Mouse (Mus musculus) right cerebral cortex, postnatal 4 days (tissue): Measurements from ENCODE around the gene BC048562.

ENCODE experiments used
- DNase-seq: peaks from one replicate; pipeline ENCODE4 v3.0.0-alpha.2; 2022

BC048562 gene

DNA sequence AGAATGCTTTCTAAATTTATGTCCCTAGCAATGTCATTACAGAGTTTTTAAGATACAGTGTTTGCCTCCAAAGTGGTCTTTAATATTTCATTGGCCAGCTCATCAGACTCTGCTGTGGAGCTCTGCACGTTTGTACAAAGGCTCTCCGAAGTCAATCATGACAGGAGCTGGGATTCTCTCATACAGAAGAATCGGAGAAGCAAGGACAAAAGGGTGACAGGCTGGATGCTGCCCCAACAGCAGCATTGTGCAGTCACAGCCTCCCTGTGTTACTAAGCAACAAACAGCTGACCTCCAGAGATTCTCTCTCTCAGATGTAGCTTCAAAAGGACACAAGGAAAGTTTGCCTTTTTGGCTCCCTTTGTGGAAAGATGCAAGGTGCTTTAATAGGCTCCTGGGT is at the start of gene BC048562:
Gene BC048562, plus strand, starts transcription at position 301 of the 400 bp plus-strand sequence.
- DNase-seq = no peak

DNA sequence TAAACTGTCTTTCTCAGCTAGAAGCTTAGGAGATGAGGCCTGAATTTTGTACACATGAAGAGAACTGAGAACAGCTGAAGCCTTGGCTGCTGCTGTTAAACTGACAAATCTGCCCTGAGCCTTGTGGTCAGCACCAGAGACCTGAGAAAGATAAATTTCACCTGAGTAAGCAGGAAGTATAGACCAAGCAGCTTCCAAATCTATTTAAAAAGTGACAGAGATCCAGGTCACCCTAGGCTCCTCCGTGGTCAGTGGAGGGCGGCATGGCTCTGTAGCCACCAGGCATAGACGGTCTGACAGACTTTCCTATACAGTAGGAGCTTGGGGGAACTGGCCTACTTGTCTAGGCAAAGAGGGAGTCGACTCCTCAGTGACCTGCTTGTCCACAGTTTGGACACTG is 49.5 kb upstream of the BC048562 start:
- DNase-seq = no peak

DNA sequence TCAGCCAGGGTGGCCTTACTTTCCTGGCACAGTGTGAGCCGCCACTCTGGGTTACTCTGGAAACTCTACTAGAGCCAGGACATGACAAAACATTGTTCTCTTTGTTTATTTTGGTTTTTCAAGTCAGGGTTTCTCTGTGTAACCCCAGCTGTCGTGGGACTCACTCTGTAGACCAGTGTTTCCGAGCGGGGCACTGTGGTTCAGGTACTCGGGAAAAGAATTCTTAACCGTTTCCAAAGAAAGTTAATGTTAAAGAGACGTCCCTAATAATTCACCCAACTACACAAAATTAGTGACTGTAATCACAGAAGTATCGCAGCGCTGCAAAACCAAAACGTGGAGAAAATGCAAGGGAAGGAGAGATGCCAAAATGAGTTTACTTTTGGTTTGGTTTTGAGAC is 47.7 kb upstream of the BC048562 start:
- no peak for DNase-seq

- no peak for DNase-seq
These were observed 47.1 kb upstream of the BC048562 start for GRCm38 (mm10) chr9:108389220-108389619.

DNA sequence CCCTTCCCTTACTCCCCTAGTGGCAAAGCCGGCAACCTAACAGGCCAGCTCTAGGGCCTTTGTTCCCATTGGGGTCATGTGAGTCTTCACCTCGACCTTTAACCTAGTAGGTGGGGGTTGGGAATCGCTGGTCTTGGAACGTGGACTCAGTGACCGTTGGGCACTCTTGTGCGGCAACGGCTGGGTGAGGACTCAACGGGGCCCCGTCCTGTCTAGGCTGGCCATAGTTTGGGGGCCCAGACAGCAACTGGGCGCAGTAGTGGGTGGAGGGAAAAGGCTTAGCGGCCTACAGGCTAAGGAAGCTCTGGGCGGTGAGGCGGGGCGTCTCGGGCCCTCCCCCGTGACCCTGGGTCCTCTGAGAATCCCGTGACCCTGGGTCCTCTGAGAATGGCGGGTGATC is 43.6 kb upstream of the BC048562 start, which contains the start of gene 1700102P08Rik:
Gene 1700102P08Rik, plus strand, starts transcription at position 130 of the 400 bp plus-strand sequence.
- no peak for DNase-seq

DNA sequence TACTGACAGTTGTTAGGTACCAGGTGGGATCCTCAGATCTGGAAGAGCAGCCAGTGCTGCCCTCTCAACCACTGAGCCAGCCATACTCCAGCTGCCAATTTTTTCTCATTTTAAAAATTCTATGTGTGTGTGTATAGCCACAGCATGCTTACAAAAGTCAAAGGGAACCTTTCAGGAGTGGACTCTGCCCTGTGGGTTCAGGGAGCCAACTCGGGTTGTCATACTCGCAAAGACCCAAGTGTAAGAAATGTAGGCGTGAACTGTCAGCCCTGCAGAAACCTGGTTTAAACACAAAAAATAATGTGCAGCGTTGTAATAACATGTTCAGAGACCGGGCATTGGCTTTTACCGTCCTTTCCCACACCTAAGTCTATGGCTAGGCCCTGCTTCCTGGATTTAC is 42.1 kb upstream of the BC048562 start:
- no peak for DNase-seq

DNA sequence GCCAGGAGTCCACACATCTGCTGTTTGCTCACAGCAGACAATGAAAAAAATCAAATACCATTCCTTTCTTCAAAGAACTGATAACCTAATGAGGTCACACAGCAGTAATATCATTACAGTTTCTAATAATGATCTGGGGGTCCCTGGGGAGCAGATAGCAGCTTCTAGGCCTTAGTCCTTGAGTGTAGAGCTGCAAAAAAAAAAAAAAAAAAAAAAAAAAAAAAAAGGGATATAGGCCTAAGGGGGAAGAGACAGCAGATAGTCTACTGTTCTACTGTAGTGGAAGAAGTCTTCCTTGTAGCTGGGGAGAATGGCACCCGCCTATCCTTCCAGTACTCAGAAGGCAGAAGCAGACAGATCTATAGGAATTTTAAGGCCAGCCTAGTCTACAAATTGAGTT is 40.9 kb upstream of the BC048562 start:
- DNase-seq = no peak

DNA sequence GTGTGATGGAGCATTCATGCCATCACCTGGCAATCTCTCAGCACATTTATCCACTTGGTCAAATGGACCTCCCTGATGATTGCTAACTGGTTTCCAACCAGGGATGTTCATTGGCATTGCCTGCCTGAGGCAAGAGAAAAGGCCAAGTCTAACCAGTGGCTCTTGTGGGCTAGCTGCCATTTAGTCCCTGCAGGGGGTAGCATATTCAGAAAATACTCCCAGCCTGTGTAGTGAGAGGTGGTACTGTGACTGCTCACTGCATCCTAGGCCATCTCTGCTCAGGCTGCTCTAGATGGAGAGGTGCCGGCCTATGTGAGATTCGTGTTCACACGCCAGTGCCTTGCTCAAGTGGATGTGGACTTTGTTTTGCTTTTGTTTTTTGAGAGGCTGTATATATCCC is 38.0 kb upstream of the BC048562 start:
- no peak for DNase-seq

- peak; percentile 38 for DNase-seq
These were observed 34.9 kb upstream of the BC048562 start for GRCm38 (mm10) chr9:108401186-108401960.

DNA sequence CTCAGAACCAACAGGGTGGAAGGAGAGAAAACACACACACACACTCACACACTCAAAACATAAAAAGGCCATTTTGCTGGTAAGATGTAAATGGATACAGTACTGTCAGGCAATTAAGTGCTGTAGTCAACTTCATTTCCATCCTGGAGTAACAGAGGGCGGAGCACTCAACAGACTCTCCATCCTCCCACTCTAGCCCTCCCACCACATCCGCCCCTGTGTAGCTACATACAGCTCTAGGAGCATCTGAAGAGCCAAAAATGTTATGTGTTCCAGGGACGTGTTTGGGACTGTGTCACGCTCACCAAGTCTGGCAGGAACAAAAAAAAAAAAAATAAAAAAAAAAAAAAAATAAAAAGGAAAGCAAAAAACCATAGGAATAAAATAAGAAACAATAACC is 33.2 kb upstream of the BC048562 start:
- no peak for DNase-seq

DNA sequence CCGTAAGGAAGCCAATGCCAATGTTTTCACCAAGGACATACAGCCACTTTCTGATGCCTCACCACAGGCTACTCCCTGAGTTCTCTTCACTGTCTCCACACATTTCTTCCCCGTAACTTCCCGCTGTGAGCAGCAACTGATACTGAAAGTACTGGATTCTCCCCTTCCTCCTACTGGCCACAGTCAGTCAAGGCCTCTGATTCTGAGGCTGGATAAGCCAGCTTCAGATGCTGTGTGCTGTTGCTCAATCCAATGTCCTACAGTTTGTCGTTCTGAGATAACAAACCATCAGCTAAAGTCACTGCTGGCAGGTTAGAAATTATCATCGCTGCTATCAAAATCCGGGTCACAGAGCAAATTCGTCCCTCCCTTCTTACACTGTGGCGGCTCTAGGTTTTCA is 31.8 kb upstream of the BC048562 start:
- no peak for DNase-seq

GRCm38 (mm10) chr9:108409535-108409934 is 26.7 kb upstream of the BC048562 start:
- DNase-seq = no peak

GRCm38 (mm10) chr9:108411381-108411942 is 24.8 kb upstream of the BC048562 start:
- no peak for DNase-seq

GRCm38 (mm10) chr9:108412221-108412620 is 24.1 kb upstream of the BC048562 start:
- DNase-seq = no peak

GRCm38 (mm10) chr9:108428384-108428783 is 7.9 kb upstream of the BC048562 start, which contains the start of gene Ccdc36:
Gene Ccdc36 (minus strand): TSS chr9:108428484.
- DNase-seq = no peak

DNA sequence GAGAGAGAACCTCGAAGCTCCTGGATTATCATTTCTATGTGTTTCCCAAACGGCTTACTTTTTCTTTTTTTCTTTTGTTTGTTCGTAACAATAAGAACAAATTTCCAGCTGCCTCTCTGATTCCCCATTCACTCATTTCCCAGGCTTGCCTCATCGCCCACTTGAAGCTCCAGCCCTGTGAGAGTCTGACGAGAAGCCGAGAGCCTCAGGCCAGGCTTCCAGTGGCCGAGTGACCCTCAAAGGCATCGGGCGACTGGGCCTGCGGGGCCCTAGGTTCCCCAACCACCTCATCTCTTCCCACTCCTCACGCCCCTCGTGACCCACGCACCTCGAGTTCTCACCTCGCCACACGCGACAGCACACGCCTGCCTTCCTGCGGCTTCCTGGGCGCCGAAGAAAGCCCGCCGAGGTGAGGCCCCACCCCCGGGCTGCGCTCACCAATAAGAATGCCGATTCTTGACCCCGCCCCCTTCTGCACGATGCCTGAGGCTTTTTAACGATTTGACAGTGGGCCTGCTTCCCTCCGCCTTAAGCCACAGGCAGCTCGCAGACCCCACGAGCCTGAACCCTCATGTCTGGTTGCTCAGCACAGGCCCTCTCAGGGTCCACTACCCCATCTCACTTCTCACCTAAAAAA is 4.7 kb upstream of the BC048562 start:
- no peak for DNase-seq

- no peak for DNase-seq
These were observed 2.9 kb downstream of the BC048562 start for GRCm38 (mm10) chr9:108439176-108439575.

- no peak for DNase-seq
These were observed 4.2 kb downstream of the BC048562 start for GRCm38 (mm10) chr9:108440485-108440884.

DNA sequence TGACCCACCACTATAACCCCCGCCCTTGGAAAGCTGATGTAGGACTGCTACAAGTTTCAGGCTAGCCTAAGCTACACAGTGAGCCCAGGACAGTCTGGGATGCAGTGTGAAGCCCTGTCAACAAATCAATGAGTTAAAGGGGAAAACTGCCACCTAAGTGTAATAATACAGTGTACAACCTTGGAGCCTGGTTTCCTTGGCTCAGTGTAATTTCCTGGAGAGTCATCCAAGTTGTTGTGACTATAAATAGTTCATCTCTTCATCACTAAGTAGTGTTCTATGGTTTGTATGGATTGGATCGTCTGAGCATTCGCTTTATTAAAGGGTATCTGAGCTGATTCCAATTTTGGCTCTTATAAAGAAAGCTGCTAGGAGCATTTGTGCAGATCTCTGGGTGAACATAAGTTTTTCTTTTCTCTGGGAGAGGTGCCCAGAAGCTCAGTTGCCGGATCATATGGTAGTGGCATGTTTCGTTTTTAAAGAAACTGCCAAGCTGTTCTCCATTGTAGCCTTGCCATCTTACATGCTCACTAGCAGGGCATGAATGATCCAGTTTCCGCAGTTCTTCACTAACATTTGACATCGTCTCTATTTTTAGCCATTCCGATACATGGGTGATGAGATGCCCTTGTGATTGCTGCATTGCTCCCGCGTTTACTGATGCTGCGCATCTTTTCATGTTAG is 5.1 kb downstream of the BC048562 start:
- DNase-seq = no peak

DNA sequence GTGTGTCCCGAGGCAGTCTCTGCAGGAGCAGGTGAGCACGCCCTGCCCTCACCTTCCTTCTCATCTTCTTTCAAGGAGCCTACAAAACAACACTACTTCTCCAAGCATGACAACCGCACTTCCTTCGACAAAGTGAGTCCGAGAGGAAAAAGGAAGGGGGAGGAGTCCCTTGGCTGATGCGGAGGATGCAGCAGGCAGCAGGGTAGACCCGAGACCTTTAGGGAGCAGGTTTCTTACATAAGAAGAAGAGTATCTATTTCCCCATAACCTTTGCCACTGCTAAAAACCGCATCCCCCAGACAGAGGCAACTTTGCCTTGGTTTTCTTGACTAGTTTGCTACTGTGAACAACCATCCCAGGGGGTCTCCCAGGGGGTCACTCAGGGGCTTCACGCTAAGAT is 8.8 kb downstream of the BC048562 start:
- DNase-seq = no peak

DNA sequence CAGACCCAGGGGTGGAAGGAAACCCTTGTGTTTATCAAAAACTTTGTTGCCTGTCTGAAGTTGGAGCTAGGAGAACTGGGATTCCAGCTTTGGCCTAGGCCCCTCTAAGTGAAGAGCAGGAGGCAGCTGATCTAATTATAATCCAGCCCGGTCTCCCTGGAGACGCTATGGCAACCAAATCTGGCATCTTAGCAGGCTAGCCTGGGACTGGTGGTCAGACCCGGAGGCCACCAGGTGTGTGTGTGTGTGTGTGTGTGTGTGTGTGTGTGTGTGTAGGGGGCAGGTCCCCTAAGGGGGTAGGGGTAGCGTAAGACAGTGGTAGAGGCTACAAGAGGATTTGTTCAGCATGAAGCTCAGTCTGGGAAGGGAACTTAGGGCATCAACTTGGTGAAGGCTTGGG is 13.6 kb downstream of the BC048562 start:
- DNase-seq = peak; percentile 67

DNA sequence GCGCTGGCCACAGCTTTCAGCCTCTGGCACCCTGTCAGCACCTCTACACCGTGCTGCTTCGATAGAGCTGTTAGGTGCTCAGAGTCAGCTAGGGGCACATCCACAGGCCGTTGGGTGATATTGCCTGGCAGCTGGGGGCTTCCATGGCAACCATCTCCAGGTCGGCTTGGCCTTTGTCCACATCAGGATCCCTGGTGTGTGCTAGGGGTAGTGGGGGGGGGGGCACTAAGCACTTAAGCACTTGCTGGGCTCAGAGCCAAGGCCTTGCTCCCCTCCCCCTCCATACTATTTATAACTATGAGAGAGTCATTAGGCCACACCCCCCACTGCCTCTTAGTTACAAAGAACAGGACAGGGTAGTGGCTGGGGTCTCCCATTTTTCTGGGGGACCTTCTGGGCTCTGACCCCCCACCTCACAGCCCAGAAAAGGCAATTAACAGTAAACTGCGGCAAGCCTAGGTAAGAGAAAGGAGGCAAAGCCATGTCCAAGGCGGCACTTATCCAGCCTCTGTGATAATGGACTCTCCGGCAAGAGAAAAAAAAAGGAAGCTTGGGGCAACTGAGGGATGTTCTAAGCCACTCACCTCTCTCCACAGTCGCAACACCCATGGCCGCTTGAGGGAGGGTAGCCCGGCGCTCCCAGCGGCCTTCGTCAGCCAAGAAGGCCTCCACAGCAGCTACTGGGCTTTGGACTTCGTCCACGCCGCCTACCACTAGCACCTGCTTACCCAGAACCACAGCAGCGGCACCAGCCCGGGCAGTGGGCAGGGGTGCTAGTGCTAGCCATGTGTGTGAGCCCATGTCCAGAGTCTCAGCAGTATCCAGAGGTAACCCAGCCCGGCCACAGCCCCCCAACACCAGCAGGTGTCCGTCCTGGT is 14.2 kb downstream of the BC048562 start:
- DNase-seq = peak; percentile 48

GRCm38 (mm10) chr9:108451170-108451493 is 14.8 kb downstream of the BC048562 start:
- DNase-seq = no peak
